25 mouse cellular contexts compared by ENCODE assay signal in genomic region chr6:83612976-83613375, GRCm38 (mm10). TPM values are rescaled to one million over a fixed set of nuclear protein-coding genes. Genes with fewer than 3 reads are reported as not detected.
DNase-seq lines count a peak whose midpoint lies in the region; ATAC-seq and TF ChIP-seq lines count a peak whose summit lies in the region.
"Had no signal": no experiment of that assay in that cellular context is flagged by ENCODE, and none has a peak within 500 bp of the region (broad histone marks: within the 10 kb centered on the region; RNA-seq: fewer than 3 reads in every experiment).

No protein-coding gene starts in this region.

- ATAC-seq in forebrain, embryonic 11.5 days (replicated peaks; ENCODE audit: low FRiP score), result no peak
- no peak for ATAC-seq in forebrain, embryonic 14.5 days
- no peak for ATAC-seq in heart, embryonic 12.5 days (ENCODE audit: insufficient number of reproducible peaks, low FRiP score)
- no peak for ATAC-seq in intestine, postnatal 0 days
- ATAC-seq: CD4-positive, CD25-positive, alpha-beta regulatory T cell, adult 4 months; forebrain, postnatal 0 days; intestine, embryonic 16.5 days had no signal

- peak; percentile 30 for DNase-seq in forebrain, embryonic 11.5 days (ENCODE audit: low spot score)
- no peak for DNase-seq in forebrain, embryonic 14.5 days (ENCODE audit: low spot score)
- DNase-seq in gastrocnemius, postnatal 25 days, result peak; percentile 28
- DNase-seq in gastrocnemius, postnatal 10 days, result no peak
- DNase-seq in heart, adult 8-10 months (ENCODE audit: low spot score), result peak; percentile 53
- DNase-seq: adrenal gland, adult 8-10 months; adrenal gland, postnatal 36 days; B cell, adult 2 months; cerebellum, adult 11-12 months; cerebellum, adult 9-10 months; cerebellum, postnatal 25 days; forebrain, postnatal 0 days; heart, postnatal 36 days; kidney, adult 8-10 months had no signal

- TF ChIP-seq CTCF in intestine, postnatal 0 days (IDR thresholded peaks at IDR 0.05; ENCODE audit: low read depth), result no peak

- no peak overlapping the region for H3K4me2 ChIP-seq in forebrain, embryonic 11.5 days (ENCODE audit: low read depth, low read length, severe bottlenecking)
- H3K4me2 ChIP-seq in forebrain, embryonic 14.5 days (ENCODE audit: low read length), result no peak overlapping the region
- no peak overlapping the region for H3K4me2 ChIP-seq in heart, embryonic 12.5 days
- no peak overlapping the region for H3K4me2 ChIP-seq in intestine, postnatal 0 days (replicated peaks; ENCODE audit: low read depth)
- H3K4me2 ChIP-seq: embryonic facial prominence, embryonic 12.5 days; forebrain, embryonic 12.5 days; hindbrain, embryonic 15.5 days had no signal

- H3K4me1 ChIP-seq in forebrain, embryonic 11.5 days (replicated peaks; ENCODE audit: control insufficient read depth, insufficient read depth, low read length), result no peaks in the 10 kb centered on the region
- H3K4me1 ChIP-seq in forebrain, embryonic 14.5 days (ENCODE audit: control insufficient read depth, insufficient read depth, low read length), result no peaks in the 10 kb centered on the region
- no peaks in the 10 kb centered on the region for H3K4me1 ChIP-seq in heart, embryonic 12.5 days (replicated peaks)
- no peaks in the 10 kb centered on the region for H3K4me1 ChIP-seq in intestine, postnatal 0 days (replicated peaks; ENCODE audit: control insufficient read depth, insufficient read depth, low read length)
- H3K4me1 ChIP-seq: embryonic facial prominence, embryonic 12.5 days; forebrain, embryonic 12.5 days; hindbrain, embryonic 15.5 days had no signal

- 97% methylated on average over 1 of the region's 1 CpGs for WGBS in forebrain, embryonic 11.5 days
- WGBS in forebrain, embryonic 14.5 days, result 92% methylated on average over 1 of the region's 1 CpGs
- WGBS in heart, embryonic 12.5 days, result 100% methylated on average over 1 of the region's 1 CpGs
- 100% methylated on average over 1 of the region's 1 CpGs for WGBS in intestine, postnatal 0 days

- no peak overlapping the region for H3K4me3 ChIP-seq in forebrain, embryonic 11.5 days (ENCODE audit: low read depth, low read length)
- H3K4me3 ChIP-seq in forebrain, embryonic 14.5 days (ENCODE audit: low read depth, low read length), result no peak overlapping the region
- H3K4me3 ChIP-seq in heart, embryonic 12.5 days, result no peak overlapping the region
- no peak overlapping the region for H3K4me3 ChIP-seq in intestine, postnatal 0 days (ENCODE audit: low read depth, low read length)
- H3K4me3 ChIP-seq: embryonic facial prominence, embryonic 12.5 days; forebrain, embryonic 12.5 days; hindbrain, embryonic 15.5 days had no signal

- H3K9me3 ChIP-seq in forebrain, embryonic 11.5 days (ENCODE audit: control insufficient read depth, low read length), result no peaks in the 10 kb centered on the region
- H3K9me3 ChIP-seq in forebrain, embryonic 14.5 days (replicated peaks; ENCODE audit: control insufficient read depth, low read length), result no peaks in the 10 kb centered on the region
- no peaks in the 10 kb centered on the region for H3K9me3 ChIP-seq in heart, embryonic 12.5 days (replicated peaks)
- no peaks in the 10 kb centered on the region for H3K9me3 ChIP-seq in intestine, postnatal 0 days (ENCODE audit: control insufficient read depth)
- H3K9me3 ChIP-seq: embryonic facial prominence, embryonic 12.5 days; forebrain, embryonic 12.5 days; G1E; hindbrain, embryonic 15.5 days had no signal

- no peaks in the 10 kb centered on the region for H3K27me3 ChIP-seq in forebrain, embryonic 11.5 days (ENCODE audit: control insufficient read depth, insufficient read depth, low read length)
- H3K27me3 ChIP-seq in forebrain, embryonic 14.5 days (replicated peaks; ENCODE audit: control insufficient read depth, insufficient read depth, low read length), result no peaks in the 10 kb centered on the region
- H3K27me3 ChIP-seq in heart, embryonic 12.5 days (replicated peaks), result no peaks in the 10 kb centered on the region; the same call in 1 of the 2 replicates
- no peaks in the 10 kb centered on the region for H3K27me3 ChIP-seq in intestine, postnatal 0 days (replicated peaks; ENCODE audit: control insufficient read depth, insufficient read depth, low read length)
- H3K27me3 ChIP-seq: hindbrain, embryonic 15.5 days had no signal

- no peak overlapping the region for H3K27ac ChIP-seq in forebrain, embryonic 11.5 days (ENCODE audit: low read depth, low read length)
- H3K27ac ChIP-seq in forebrain, embryonic 14.5 days (ENCODE audit: low read depth, low read length), result no peak overlapping the region
- no peak overlapping the region for H3K27ac ChIP-seq in heart, embryonic 12.5 days (ENCODE audit: poor library complexity, severe bottlenecking)
- H3K27ac ChIP-seq in intestine, postnatal 0 days (ENCODE audit: low read depth, low read length), result no peak overlapping the region
- H3K27ac ChIP-seq: embryonic facial prominence, embryonic 12.5 days; forebrain, embryonic 12.5 days; hindbrain, embryonic 15.5 days had no signal

- no peaks in the 10 kb centered on the region for H3K36me3 ChIP-seq in forebrain, embryonic 11.5 days (ENCODE audit: control insufficient read depth, insufficient read depth, low read length)
- H3K36me3 ChIP-seq in forebrain, embryonic 14.5 days (ENCODE audit: control insufficient read depth, insufficient read depth, low read length), result no peaks in the 10 kb centered on the region
- H3K36me3 ChIP-seq in heart, embryonic 12.5 days, result no peaks in the 10 kb centered on the region
- no peaks in the 10 kb centered on the region for H3K36me3 ChIP-seq in intestine, postnatal 0 days (ENCODE audit: control insufficient read depth, insufficient read depth)
- H3K36me3 ChIP-seq: embryonic facial prominence, embryonic 12.5 days; forebrain, embryonic 12.5 days; G1E; hindbrain, embryonic 15.5 days had no signal

- no peak overlapping the region for H3K9ac ChIP-seq in forebrain, embryonic 11.5 days (ENCODE audit: low read length)
- H3K9ac ChIP-seq in forebrain, embryonic 14.5 days (ENCODE audit: low read length), result no peak overlapping the region
- no peak overlapping the region for H3K9ac ChIP-seq in heart, embryonic 12.5 days
- H3K9ac ChIP-seq in intestine, postnatal 0 days (ENCODE audit: low read depth, low read length), result no peak overlapping the region
- H3K9ac ChIP-seq: embryonic facial prominence, embryonic 12.5 days; forebrain, embryonic 12.5 days; forebrain, postnatal 0 days; hindbrain, embryonic 15.5 days had no signal

RNA-seq across cellular contexts. Expression of gene Stambp, which starts 40.4 kb away (rescaled TPM):
- 20.5 and 21.6 TPM in 2 replicates for polyA plus RNA-seq in forebrain, embryonic 11.5 days (2014; fragmentation: Nextera tagmentation; extraction: Ambion mirVana)
- 56.5 and 62.7 TPM in 2 replicates for polyA plus RNA-seq in forebrain, embryonic 14.5 days (2014; fragmentation: Nextera tagmentation; extraction: Ambion mirVana)
- 1 to 10 TPM; 6.7 to 7.9 TPM for total RNA-seq in gastrocnemius, postnatal 25 days (2021)
- 10 to 100 TPM in 1 of 2 experiments, 1 to 10 TPM in 1; 9.8 to 10.7 TPM for total RNA-seq in gastrocnemius, postnatal 10 days (2021)
- total RNA-seq in heart, adult 8-10 months (2022), result 10 to 100 TPM; 11.4 to 14.9 (median 12.9) TPM
- polyA plus RNA-seq in heart, embryonic 12.5 days (2016; fragmentation: Nextera tagmentation; extraction: Ambion mirVana), result 24.4 and 25.8 TPM in 2 replicates
- polyA plus RNA-seq in intestine, postnatal 0 days (2015; fragmentation: Nextera tagmentation; extraction: Ambion mirVana), result 24.9 and 28.1 TPM in 2 replicates

RNA-seq across cellular contexts. Expression of gene Clec4f, which starts 43.0 kb away (rescaled TPM):
- polyA plus RNA-seq in forebrain, embryonic 11.5 days (2014; fragmentation: Nextera tagmentation; extraction: Ambion mirVana), result not detected in 2 replicates
- not detected in 2 replicates for polyA plus RNA-seq in forebrain, embryonic 14.5 days (2014; fragmentation: Nextera tagmentation; extraction: Ambion mirVana)
- total RNA-seq in gastrocnemius, postnatal 25 days (2021), result not detected
- total RNA-seq in gastrocnemius, postnatal 10 days (2021), result under 1 TPM in 1 of 2 experiments, not detected in 1; 0.32 TPM
- under 1 TPM; 0.25 to 0.57 (median 0.47) TPM for total RNA-seq in heart, adult 8-10 months (2022)
- polyA plus RNA-seq in heart, embryonic 12.5 days (2016; fragmentation: Nextera tagmentation; extraction: Ambion mirVana), result 0.33 and 0.40 TPM in 2 replicates
- 4.5 and 5.3 TPM in 2 replicates for polyA plus RNA-seq in intestine, postnatal 0 days (2015; fragmentation: Nextera tagmentation; extraction: Ambion mirVana)
- total RNA-seq: adrenal gland, adult 8-10 months; adrenal gland, postnatal 36 days; forebrain, postnatal 0 days; heart, postnatal 36 days had no signal
- polyA plus RNA-seq: CD4-positive, CD25-positive, alpha-beta regulatory T cell, adult 4 months; cortical plate, adult 2 months; embryonic facial prominence, embryonic 12.5 days; forebrain, embryonic 12.5 days; G1E; gonadal fat pad, adult 2 months; hindbrain, embryonic 11.5 days; hindbrain, embryonic 15.5 days had no signal

Comparison
In these comparisons a context has a peak if more than half of its experiments do, and no peak if none do; other contexts are left out.
1. DNase-seq: peak in forebrain, embryonic 11.5 days (single experiment), gastrocnemius, postnatal 25 days (single experiment) and heart, adult 8-10 months (single experiment); none in forebrain, embryonic 14.5 days (single experiment) and gastrocnemius, postnatal 10 days (single experiment).